Mouse (Mus musculus): ENCODE measurements around the gene Gkap1. TPM values are rescaled to one million over a fixed set of nuclear protein-coding genes. Genes with fewer than 3 reads are reported as not detected.

Gene Gkap1
- total RNA-seq, 2 experiments from 2014 or later: 21.6 to 22.0 TPM

GRCm38 (mm10) chr13:58210441-58210840 lies 65.1 kb downstream of the Gkap1 start:
- TF ChIP-seq CTCF (conservative IDR thresholded peaks at IDR 0.05): no peak
- H3K4me3 ChIP-seq: no peak overlapping the region
- no peak overlapping the region for H3K27ac ChIP-seq
- no peak for DNase-seq (ENCODE audit: low spot score in 2 of 2)

GRCm38 (mm10) chr13:58206084-58206483 lies 69.4 kb downstream of the Gkap1 start:
- Histone ChIP-seq H3K4me3 (no peak overlapping the region), H3K27ac (no peak overlapping the region)
- no peak for TF ChIP-seq CTCF (conservative IDR thresholded peaks at IDR 0.05)
- no peak for DNase-seq (ENCODE audit: low spot score in 2 of 2)

GRCm38 (mm10) chr13:58204986-58205385 lies 70.5 kb downstream of the Gkap1 start:
- no peak for TF ChIP-seq CTCF (conservative IDR thresholded peaks at IDR 0.05)
- no peak for DNase-seq (ENCODE audit: low spot score in 2 of 2)
- no peak overlapping the region for H3K4me3 ChIP-seq
- no peak overlapping the region for H3K27ac ChIP-seq

- DNase-seq (ENCODE audit: low spot score in 2 of 2): no peak
- Histone ChIP-seq H3K27ac (no peak overlapping the region), H3K4me3 (no peak overlapping the region)
- no peak for TF ChIP-seq CTCF (conservative IDR thresholded peaks at IDR 0.05)
These were observed 71.3 kb downstream of the Gkap1 start for GRCm38 (mm10) chr13:58204202-58204601.

- no peak for TF ChIP-seq CTCF (conservative IDR thresholded peaks at IDR 0.05)
- no peak overlapping the region for H3K27ac ChIP-seq
- H3K4me3 ChIP-seq: no peak overlapping the region
- DNase-seq (ENCODE audit: low spot score in 2 of 2): no peak
These were observed 72.6 kb downstream of the Gkap1 start for GRCm38 (mm10) chr13:58202903-58203302.

GRCm38 (mm10) chr13:58201908-58202307 lies 73.6 kb downstream of the Gkap1 start:
- Histone ChIP-seq H3K4me3 (no peak overlapping the region), H3K27ac (no peak overlapping the region)
- DNase-seq (ENCODE audit: low spot score in 2 of 2): no peak
- TF ChIP-seq CTCF (conservative IDR thresholded peaks at IDR 0.05): no peak

- Histone ChIP-seq H3K4me3 (no peak overlapping the region), H3K27ac (no peak overlapping the region)
- TF ChIP-seq CTCF (conservative IDR thresholded peaks at IDR 0.05): no peak
- DNase-seq (ENCODE audit: low spot score in 2 of 2): no peak
These were observed 74.2 kb downstream of the Gkap1 start for GRCm38 (mm10) chr13:58201343-58201742.

GRCm38 (mm10) chr13:58197981-58198640 lies 77.4 kb downstream of the Gkap1 start:
- TF ChIP-seq CTCF (conservative IDR thresholded peaks at IDR 0.05): no peak
- Histone ChIP-seq H3K27ac (no peak overlapping the region), H3K4me3 (no peak overlapping the region)
- no peak for DNase-seq (ENCODE audit: low spot score in 2 of 2)

GRCm38 (mm10) chr13:58197211-58197610 lies 78.3 kb downstream of the Gkap1 start:
- no peak overlapping the region for H3K27ac ChIP-seq
- TF ChIP-seq CTCF (conservative IDR thresholded peaks at IDR 0.05): no peak
- H3K4me3 ChIP-seq: no peak overlapping the region
- no peak for DNase-seq (ENCODE audit: low spot score in 2 of 2)

- H3K4me3 ChIP-seq: no peak overlapping the region
These were observed 80.6 kb downstream of the Gkap1 start for GRCm38 (mm10) chr13:58194908-58195307.

GRCm38 (mm10) chr13:58193221-58193620 lies 82.3 kb downstream of the Gkap1 start:
- DNase-seq (ENCODE audit: low spot score in 2 of 2): no peak
- H3K27ac ChIP-seq: no peak overlapping the region
- TF ChIP-seq CTCF (conservative IDR thresholded peaks at IDR 0.05): no peak

More at GRCm38 (mm10) chr13:58194908-58195307, 80.6 kb downstream of the Gkap1 start:
- no peak for TF ChIP-seq CTCF (conservative IDR thresholded peaks at IDR 0.05)
- H3K27ac ChIP-seq: no peak overlapping the region
- no peak for DNase-seq (ENCODE audit: low spot score in 2 of 2)

GRCm38 (mm10) chr13:58192146-58192545 lies 83.4 kb downstream of the Gkap1 start:
- no peak for TF ChIP-seq CTCF (conservative IDR thresholded peaks at IDR 0.05)
- H3K27ac ChIP-seq: no peak overlapping the region
- H3K4me3 ChIP-seq: no peak overlapping the region
- no peak for DNase-seq (ENCODE audit: low spot score in 2 of 2)

More at GRCm38 (mm10) chr13:58193221-58193620, 82.3 kb downstream of the Gkap1 start:
- H3K4me3 ChIP-seq: no peak overlapping the region

- H3K4me3 ChIP-seq: no peak overlapping the region
- no peak for DNase-seq (ENCODE audit: low spot score in 2 of 2)
- TF ChIP-seq CTCF (conservative IDR thresholded peaks at IDR 0.05): no peak
- no peak overlapping the region for H3K27ac ChIP-seq
These were observed 84.0 kb downstream of the Gkap1 start for GRCm38 (mm10) chr13:58191516-58191915.

- no peak for TF ChIP-seq CTCF (conservative IDR thresholded peaks at IDR 0.05)
- H3K27ac ChIP-seq: peak overlapping the region; percentile 65; the same call in 1 of the 2 replicates
- no peak overlapping the region for H3K4me3 ChIP-seq
- DNase-seq (ENCODE audit: low spot score in 2 of 2): peak; percentile 20 to 26
These were observed 86.0 kb downstream of the Gkap1 start for GRCm38 (mm10) chr13:58189473-58189872.
